Mouse (Mus musculus) heart, postnatal 0 days (tissue): ENCODE data around the gene Olfr1045.

Experiments used
- CTCF ChIP-seq: IDR thresholded peaks from 2 replicates; pipeline ENCODE4 v1.5.1; 2016; ENCODE audit warnings: antibody characterized with exemption, control low read depth, low read depth
- EP300 ChIP-seq: IDR thresholded peaks from 2 replicates; pipeline ENCODE4 v1.6.1; 2016; ENCODE audit warnings: antibody characterized with exemption, low read depth

- TF ChIP-seq CTCF, result no peak
- no peak for TF ChIP-seq EP300
Measured at GRCm38 (mm10) chr2:86195863-86196262, 6.9 kb downstream of the Olfr1045 start.
